Mouse (Mus musculus) small intestine, adult 2 months (tissue): ENCODE data around the gene Ctnna3.

Experiments used
- CTCF ChIP-seq: fragments of 200-500 bp; IDR thresholded peaks from 2 replicates; pipeline ENCODE4 v1.5.1; 2012; ENCODE audit warnings: low read depth, mild to moderate bottlenecking, control low read depth, inconsistent platforms, low read length, moderate library complexity, mixed read lengths; ENCODE audit not compliant: insufficient replicate concordance, insufficient read length; ENCODE audit errors: extremely low read depth
- POLR2A ChIP-seq: fragments of 200-500 bp; IDR thresholded peaks from 2 replicates; pipeline ENCODE4 v1.6.1; 2012; ENCODE audit warnings: low read depth, mild to moderate bottlenecking, control low read depth, inconsistent platforms, low read length, moderate library complexity

GRCm38 (mm10) chr10:64086567-64087391, 656.9 kb downstream of the Ctnna3 start:
- TF ChIP-seq CTCF (no peak), POLR2A (no peak)
